Mouse (Mus musculus): ENCODE measurements around the gene Pdia3.

DNA sequence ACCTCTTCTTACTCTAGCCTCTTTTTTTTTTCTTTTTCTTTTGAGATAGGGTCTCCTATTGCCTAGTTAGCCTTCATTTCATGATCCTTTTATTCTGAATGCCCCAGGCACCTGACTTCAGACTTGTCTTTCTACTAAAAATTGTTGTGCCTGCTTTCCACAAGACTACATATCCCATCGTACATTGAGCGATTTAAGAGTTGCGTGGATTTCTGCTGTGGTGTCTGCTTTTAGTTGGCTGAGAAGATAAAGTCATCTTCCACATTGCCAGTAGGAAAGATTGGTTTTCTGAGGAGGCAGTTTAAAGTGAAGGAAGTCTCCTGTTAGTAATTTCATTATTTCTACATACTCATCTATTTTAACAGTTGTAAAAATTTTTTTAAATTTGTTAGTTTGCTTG lies 2.0 kb downstream of the Pdia3 start:
- TF ChIP-seq GATA1 (IDR thresholded peaks at IDR 0.05; ENCODE audit: borderline replicate concordance, low read length), result no peak
- TF ChIP-seq FLI1 (IDR thresholded peaks at IDR 0.05; ENCODE audit: low read length), result no peak
